Mouse (Mus musculus) cerebellum, adult 2 months (tissue): ENCODE data around the gene Nit2.

Experiments
- CTCF ChIP-seq: fragments of 200-500 bp; IDR thresholded peaks from 2 replicates; pipeline ENCODE4 v1.5.1; 2011; ENCODE audit warnings: low read depth, mild to moderate bottlenecking, control low read depth, low read length, moderate library complexity, borderline replicate concordance; ENCODE audit not compliant: insufficient read depth
- POLR2A ChIP-seq: fragments of 200-500 bp; IDR thresholded peaks from 2 replicates; pipeline ENCODE4 v1.6.1; 2011; ENCODE audit warnings: low read length, control low read depth, borderline replicate concordance; ENCODE audit not compliant: insufficient read depth

- TF ChIP-seq POLR2A (no peak), CTCF (no peak)
These were observed 3.4 kb downstream of the Nit2 start for GRCm38 (mm10) chr16:57163694-57164093.
